Mouse (Mus musculus): ENCODE measurements at regions not wholly inside any gene's neighbourhood (a gene's known extent, or its start where the extent isn't known, plus 50 kb on each side); places are given as distances from the start of the nearest gene placed in this dataset.
"Not testable (repeated sequence)": the region's sequence is repeated elsewhere in the genome, so short reads cannot be mapped to it uniquely, and the experiment has no call there.

- DNase-seq (ENCODE audit: low spot score): no peak
Measured at GRCm38 (mm10) chr10:37873925-37874324, 735.2 kb upstream of the Marcks start.

DNA sequence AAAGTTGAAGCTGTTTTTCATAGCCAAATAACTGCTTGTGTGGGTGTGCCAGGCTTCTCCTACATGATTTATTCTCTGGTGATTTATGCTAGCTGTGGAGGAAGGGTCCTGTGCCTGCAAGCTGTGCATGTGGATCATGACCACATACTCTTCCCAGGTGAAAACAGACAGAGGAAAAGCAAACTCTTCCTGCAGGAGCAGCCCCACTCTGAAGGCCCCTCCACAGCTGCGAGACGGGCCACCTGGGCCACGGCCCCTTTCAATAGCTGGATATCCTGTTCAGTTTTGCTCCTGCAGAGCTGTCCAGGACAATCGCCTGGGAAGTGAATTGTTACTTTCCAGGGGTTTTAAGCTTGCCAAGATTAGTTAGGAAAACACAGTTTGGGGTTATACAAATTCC, 722.3 kb upstream of the Marcks start:
- no peak for DNase-seq (ENCODE audit: low spot score)

- DNase-seq (ENCODE audit: low spot score): no peak
Measured at GRCm38 (mm10) chr10:37849291-37849846, 710.6 kb upstream of the Marcks start.

DNA sequence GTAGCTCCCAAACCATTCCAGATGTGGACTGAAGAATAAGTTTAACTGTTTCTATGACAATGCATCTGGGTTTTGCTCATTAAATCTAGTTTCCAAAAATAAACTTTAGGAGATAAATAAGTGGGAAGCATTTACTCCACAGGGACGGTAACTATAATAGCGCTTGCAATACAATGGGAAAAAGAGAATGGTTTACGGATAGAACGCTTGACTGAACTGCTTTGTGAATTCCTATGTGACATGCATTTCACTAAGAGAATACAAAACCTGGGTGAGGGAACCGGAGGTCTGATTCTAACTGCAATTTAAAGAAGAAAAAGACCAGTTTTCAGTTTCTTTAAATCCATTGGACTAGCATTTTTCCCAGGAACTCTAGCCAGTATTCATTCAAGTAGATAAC, 704.1 kb upstream of the Marcks start:
- no peak for DNase-seq (ENCODE audit: low spot score)

GRCm38 (mm10) chr10:37841842-37842241, 703.1 kb upstream of the Marcks start:
- DNase-seq (ENCODE audit: low spot score): no peak

DNA sequence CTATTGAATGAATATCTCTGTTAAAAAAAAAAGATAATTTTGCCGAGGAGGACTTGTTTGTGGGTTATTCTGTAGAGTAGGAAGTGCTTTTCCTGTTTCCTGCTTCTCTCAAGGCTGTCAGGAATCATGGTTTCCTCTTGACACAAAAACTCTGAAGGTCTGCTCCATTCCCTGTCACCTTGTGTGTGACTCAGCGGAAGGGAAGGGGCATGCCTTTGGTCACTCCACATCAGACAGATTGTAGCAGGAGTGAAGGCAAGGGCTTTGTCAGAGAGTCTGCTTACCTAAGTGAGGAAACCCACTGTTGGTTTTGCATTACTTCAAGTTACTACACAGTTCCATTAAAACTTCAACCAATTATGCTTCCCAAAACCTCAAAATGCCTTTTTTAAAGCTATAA, 699.0 kb upstream of the Marcks start:
- no peak for DNase-seq (ENCODE audit: low spot score)

- DNase-seq (ENCODE audit: low spot score): no peak
Measured at GRCm38 (mm10) chr10:37813026-37813425, 674.3 kb upstream of the Marcks start.

GRCm38 (mm10) chr10:37812405-37812851, 673.7 kb upstream of the Marcks start:
- DNase-seq (ENCODE audit: low spot score): no peak

- DNase-seq (ENCODE audit: low spot score): no peak
Measured at GRCm38 (mm10) chr10:37811789-37812188, 673.1 kb upstream of the Marcks start.

DNA sequence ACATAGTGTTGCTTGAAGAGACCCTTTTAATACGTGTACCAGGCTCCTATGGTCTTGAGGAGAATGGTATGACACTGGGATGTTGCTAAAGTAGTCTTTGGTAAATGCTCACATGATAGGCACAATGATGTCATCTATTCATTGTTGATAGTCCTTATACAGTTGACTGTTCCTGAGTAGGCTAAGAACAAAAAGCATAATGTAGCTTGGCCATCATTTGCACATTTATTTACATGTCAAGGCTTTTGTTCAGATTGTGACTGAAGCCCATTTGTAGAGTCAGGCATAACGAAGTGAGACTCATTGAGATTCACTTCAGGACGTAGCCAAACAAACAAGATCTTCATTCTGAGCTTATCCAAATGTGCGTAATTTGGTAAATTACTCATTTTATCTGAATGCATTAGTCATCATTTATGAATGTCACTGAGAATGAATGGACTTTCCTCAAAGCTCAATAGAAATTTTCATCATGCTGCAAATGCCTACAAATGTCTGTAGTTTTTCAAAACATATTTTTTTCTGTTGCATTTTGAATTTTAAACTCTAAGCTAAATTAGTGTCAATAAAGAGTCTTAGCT, 664.6 kb upstream of the Marcks start:
- no peak for DNase-seq (ENCODE audit: low spot score)

DNA sequence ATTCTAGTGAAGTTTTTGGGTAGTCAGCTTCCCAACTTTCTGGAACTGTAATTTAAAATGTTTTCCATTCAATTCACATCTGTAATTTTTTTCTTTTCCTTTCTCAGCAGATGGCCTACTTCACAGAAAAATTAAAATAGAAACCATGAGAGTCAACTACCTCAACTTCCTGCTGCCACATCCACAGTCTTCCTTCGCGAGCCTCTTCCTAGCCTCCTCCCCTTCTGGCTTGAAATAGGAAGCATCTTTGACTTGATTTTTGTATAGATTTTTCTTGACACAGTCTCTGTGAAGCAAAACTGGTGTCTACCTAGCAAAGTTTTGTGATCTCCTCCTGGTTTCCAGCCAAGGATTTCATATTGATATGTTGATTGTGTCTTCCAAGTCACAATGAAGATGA, 660.7 kb upstream of the Marcks start:
- DNase-seq (ENCODE audit: low spot score): no peak

DNA sequence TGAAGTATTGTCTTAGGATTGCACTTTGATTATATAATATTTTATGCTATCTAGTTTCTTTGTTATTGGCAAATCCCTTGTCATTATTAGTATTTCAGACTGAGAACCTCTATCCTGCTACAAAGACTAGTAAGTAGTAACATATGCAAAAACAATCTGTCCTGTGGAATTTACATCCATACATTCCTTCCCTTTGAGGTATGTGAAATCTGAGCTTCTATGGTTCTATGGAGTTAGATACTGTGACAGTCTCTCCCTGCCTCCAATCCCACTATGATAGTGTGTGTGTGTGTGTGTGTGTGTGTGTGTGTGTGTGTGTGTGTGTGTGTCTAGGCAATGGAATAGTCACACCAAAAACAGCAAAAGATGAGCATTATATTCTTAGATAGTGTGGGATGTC, 659.6 kb upstream of the Marcks start:
- no peak for DNase-seq (ENCODE audit: low spot score)

GRCm38 (mm10) chr10:37797701-37798100, 659.0 kb upstream of the Marcks start:
- DNase-seq (ENCODE audit: low spot score): no peak

- no peak for DNase-seq (ENCODE audit: low spot score)
Measured at GRCm38 (mm10) chr10:37792878-37793277, 654.2 kb upstream of the Marcks start.

- DNase-seq (ENCODE audit: low spot score): no peak
Measured at GRCm38 (mm10) chr10:37788049-37788448, 649.3 kb upstream of the Marcks start.

DNA sequence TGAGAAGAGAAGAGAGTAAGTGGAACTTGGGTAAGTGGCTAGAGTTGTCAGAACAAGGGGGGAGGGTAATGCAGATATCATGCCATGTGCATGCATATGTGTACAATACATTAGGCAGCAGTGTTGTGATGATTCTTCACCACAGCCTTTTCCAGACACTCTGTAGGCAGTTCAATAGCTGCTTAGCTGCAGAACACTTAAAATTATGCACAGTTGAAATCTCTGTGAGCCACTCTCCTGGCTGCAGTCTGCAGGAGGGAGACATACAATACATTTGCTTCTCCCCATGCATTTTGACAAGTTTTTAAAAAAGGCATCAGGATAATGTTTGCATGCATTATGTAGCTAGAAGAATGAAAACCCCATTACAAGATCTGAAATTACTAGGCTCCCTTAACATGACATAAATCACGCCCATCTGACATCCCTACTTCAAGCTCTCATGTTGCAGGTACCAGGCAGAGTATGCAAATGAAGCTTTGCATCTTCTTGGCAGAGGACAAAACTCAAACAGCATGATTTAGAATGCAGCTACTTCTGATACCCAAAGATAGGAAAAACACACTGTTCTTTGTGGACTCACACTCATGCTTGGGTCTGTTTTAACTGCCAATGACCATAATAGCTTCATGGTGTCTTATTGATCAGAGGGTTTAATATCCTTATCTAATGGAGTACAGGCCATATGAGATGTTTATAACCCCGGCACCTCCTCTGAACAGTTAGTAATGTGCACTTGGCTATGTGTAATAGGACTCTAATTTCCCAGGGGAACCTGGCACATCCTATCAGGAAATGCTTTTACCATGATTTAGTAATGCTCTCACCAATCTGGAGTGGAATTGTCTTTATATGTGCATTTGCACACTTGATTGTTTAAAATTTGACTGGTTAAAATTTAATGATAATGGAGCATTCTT, 640.9 kb upstream of the Marcks start:
- DNase-seq (ENCODE audit: low spot score): no peak

GRCm38 (mm10) chr10:37760542-37761367, 622.0 kb upstream of the Marcks start:
- no peak for DNase-seq (ENCODE audit: low spot score)

- no peak for DNase-seq (ENCODE audit: low spot score)
Measured at GRCm38 (mm10) chr10:37741581-37741980, 602.9 kb upstream of the Marcks start.

DNA sequence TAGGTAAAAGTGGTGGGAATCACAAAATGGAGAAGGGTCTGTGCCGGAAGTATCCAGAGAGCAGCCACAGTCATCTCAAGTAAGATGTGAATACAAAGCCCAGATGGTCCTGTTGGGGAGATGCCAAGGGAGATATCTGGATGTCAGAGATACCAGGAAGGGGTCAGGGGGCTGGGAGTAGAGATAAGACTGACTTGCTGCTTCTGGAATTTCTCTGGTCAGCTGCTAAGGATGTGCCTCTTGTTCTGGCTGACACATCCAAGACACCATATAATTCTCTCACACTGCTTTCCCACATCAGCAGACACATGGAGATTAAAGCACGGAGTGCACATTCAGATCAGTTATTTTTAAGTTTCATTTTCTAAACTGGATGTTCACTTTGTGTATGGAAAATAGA, 600.3 kb upstream of the Marcks start:
- DNase-seq (ENCODE audit: low spot score): no peak

- no peak for DNase-seq (ENCODE audit: low spot score)
Measured at GRCm38 (mm10) chr10:37725609-37726008, 586.9 kb upstream of the Marcks start.

GRCm38 (mm10) chr10:37724994-37725393, 586.3 kb upstream of the Marcks start:
- not testable (repeated sequence) for DNase-seq (ENCODE audit: low spot score)

DNA sequence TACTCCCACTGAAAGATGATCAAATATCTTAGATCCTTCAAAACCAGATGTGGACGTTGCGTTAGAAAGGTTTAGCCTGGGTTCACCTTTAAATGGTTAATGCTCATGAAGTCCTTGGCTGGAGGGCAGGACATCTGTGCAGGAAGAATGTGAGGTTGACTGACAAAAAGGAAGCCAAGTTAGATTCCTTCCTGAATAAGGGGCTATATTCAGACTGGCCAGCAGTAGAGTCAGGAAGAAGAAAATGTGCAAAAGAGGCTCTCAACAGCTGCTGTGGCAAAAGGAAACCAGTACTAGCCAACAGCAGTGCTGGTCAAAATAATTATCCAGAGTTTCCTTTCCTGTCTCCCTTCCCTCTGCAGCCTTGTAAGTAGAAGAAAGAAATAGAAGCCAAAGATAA, 582.0 kb upstream of the Marcks start:
- DNase-seq (ENCODE audit: low spot score): no peak
